Mouse (Mus musculus) frontal cortex, adult (tissue): ENCODE data around the gene Tshr.
"Not testable (repeated sequence)": the region's sequence is repeated elsewhere in the genome, so short reads cannot be mapped to it uniquely, and the experiment has no call there.

Experiments
- ATAC-seq: cut with Nextera tagmentation; 2 replicates; pipeline ENCODE4 v1.9.2; 2017; ENCODE audit warnings: mild to moderate bottlenecking, moderate library complexity, mixed read lengths; ENCODE audit not compliant: low TSS enrichment

Gene Tshr

DNA sequence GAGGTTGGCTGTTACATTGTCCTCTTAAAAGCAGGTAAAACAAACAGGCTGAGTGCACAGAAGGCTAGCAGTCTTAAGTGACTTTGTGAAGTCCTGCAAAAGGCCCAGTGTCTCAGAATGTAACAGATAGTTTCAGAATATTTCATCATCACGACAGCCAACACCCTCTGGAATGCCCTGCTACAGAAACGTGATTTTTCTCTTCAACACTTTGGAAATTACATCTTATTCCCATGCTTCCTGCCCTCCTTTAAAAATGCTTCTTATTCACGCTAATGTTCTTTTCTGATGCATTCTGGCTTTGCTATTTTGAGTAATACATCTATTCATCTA, 111.8 kb downstream of the Tshr start:
- ATAC-seq = no peak

- ATAC-seq = no peak
Measured at GRCm38 (mm10) chr12:91500475-91500874, 116.1 kb downstream of the Tshr start.

DNA sequence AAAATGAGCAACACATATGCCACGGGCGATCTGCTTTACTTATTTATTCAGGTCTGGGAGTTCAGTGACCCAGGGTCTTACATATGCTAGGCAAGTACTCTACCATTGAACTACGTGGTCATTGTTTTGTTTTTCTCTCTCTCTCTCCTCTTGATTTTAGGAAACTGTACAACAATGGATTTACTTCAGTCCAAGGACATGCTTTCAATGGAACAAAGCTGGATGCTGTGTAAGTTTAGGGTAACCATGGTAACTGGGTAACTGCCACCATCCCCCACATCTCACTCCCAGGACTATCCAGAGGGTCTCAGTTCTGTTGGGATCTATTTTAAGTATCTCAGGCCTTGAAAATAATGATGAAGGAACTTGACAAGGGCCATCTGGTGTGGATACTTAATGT, 127.4 kb downstream of the Tshr start:
- no peak for ATAC-seq

DNA sequence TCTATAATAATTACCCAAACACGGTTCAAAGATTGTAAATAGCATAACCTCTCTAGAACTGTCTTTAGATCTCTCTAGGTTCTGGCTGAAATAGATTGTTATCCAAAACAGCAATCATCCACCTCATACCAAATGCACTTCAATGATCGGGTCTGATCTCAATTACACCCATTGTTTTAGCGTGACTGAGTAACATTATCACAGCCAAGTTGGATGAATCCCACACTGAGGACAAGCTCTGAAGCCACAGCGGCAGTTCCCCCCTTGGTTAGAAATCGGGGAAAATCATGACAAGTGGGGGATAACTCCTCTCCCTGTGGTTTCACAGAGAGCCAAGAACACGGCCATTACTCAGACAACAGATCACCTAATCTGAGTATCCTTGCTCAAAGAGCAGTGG, 129.6 kb downstream of the Tshr start:
- peak; percentile 59 for ATAC-seq

GRCm38 (mm10) chr12:91517808-91518207, 133.4 kb downstream of the Tshr start:
- no peak for ATAC-seq

DNA sequence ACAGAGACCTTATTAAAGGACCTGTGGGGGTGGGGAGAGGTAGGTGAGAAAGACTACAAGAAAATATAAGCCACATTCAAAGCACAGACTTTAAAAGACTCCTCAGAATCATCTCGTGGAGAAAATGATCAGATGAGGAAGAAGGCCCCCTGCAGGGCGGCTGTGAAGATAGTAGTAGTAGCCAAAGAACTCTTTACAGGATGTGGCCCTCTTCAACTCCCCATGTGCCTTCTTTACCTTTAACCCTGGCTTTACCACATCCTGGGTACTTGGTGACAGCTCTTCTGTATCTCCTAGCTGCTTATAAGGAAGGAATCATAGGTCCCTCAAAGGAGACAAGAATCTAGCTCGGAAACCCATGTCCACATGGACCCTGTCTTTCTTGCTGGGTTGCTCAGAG, 139.3 kb downstream of the Tshr start:
- ATAC-seq = no peak

- ATAC-seq = no peak
Measured at GRCm38 (mm10) chr12:91534514-91534913, 150.2 kb downstream of the Tshr start.

DNA sequence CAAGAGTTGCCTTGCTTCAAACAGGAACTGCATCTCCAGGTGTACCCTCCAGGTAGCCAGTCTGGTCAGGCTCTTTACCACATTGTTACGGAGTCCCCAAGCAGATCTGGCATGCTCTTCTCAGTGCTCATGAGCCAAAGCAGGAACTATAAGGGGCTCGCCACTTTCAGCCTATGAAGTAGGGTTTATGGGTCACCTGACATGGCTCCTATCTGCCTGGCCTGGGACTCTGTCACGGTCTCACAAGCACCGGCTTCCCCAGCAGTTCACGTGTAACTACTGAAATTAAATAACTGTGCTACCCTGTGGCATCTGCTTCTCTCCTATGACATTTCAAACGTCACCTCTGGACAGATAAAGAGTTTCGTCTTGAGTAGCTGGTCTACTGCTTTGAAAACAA, 155.8 kb downstream of the Tshr start:
- no peak for ATAC-seq

GRCm38 (mm10) chr12:91549471-91549870, 165.1 kb downstream of the Tshr start:
- no peak for ATAC-seq

DNA sequence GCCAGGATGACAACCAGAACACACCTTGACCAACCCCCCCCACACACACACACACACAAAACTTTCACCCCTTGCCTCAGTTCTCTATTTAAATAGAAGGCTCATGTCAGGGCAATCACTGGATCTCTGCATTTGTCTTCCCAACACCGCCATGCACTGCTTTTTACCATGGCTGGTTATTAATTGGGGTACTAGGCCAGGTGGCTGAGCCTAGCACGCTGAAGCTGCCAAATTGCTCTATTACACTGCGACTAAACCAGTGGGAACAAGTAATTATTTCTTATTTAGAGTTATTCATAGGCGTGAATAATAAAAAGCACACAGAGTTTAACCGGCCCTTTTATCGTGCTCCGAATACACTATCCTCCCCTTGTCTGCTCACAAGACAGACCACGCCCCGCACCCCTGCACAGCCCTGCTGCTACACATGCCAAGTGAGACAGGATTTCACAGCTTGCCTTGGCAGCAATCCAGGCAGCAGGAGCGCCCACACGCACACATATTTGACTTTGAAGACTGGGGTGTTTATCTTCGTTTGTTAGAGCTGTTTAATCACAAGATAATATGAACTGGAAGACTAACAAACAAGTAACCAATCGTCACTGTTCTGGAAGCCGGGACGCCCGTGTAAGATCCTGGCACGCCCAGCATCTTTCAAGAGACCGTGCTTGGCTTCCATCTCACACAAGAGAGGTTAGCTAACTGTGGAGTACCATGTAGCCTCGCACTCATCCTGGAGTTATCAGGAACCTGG, 167.6 kb downstream of the Tshr start:
- ATAC-seq = peak; percentile 83

DNA sequence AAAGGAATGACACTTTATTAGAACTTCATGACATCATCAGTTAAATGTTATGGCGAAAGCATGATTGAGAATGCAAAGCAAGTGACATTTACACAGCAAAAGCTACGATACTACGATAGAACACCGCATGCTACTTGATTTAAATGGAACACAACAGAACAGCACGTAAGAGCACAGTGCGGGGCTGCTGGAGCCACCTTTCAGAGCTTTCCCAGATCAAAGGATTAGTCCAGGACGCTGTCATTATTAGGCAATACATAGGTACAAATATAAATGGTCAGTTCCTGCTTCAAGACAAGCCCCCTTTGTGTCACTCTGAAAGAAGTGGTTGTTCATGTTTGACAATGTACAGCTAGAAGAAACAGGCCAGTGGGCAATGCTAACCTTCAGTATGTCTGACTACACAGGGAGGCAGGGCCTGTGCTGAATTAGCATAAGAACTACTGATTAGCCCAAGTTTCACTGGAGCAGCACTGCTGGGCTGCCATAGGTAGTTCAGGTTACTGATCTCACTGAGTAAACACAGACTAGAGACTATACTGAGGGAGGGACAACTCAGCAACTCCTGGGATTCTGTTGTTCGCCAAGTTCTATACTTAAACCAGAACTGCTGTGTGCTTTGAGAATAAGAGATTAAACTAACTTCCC, 173.1 kb downstream of the Tshr start:
- not testable (repeated sequence) for ATAC-seq

DNA sequence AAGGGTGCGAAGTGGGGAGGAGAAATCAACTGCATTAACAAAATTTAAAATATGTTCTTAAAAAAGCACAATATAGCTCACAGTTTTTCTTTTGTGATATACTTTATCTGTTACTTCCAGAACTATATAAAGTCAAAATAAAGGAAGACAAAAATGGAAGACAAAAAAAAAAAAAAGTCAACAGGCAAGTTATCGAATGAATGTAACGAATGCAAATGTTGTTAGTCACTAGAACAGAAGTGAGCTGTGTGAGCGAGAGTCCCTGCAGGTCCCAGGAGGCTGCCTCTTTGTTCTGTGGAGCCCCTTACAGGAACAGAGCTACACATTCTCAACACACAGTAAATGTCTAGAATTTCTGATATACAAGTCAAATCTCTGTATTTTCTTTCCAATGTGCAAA, 173.8 kb downstream of the Tshr start:
- not testable (repeated sequence) for ATAC-seq

- no peak for ATAC-seq
Measured at GRCm38 (mm10) chr12:91567145-91567544, 182.8 kb downstream of the Tshr start.

DNA sequence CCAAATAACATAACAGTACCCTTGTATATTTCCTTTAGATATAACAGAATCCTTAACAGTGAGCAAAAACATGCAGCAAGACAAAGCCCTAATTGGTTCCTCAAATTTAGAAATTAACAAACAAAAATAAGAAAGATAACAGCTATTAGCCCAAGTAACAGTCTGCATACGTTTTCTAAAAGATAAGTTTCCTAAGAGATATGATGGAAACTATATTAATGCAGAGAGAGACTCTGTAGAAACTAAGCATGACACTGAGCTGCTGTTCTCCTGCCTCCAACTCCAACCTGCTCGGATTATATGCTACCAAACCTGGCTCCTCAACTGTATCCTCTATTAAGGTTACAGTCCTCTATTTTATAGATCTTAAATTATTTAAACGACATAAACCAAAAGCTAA, 184.9 kb downstream of the Tshr start:
- no peak for ATAC-seq

- ATAC-seq = no peak
Measured at GRCm38 (mm10) chr12:91571708-91572107, 187.3 kb downstream of the Tshr start.

DNA sequence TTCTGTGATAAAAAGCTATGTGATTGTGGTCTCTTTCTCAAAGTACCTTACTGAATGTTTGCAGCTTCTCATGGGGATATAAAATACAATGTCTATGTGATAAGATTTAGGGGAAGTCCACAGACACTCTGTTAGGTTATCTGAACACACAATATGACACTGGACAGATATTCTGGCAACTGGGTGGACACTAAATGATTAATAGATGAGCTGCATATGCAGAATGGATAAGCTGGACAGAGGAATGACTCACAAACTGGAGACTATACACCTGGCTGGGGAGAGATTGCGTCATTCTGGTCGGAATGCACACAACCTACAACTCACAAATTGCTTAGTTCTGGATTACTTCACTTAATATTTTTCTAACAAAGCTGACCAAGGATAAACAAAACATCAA, 195.3 kb downstream of the Tshr start:
- no peak for ATAC-seq

DNA sequence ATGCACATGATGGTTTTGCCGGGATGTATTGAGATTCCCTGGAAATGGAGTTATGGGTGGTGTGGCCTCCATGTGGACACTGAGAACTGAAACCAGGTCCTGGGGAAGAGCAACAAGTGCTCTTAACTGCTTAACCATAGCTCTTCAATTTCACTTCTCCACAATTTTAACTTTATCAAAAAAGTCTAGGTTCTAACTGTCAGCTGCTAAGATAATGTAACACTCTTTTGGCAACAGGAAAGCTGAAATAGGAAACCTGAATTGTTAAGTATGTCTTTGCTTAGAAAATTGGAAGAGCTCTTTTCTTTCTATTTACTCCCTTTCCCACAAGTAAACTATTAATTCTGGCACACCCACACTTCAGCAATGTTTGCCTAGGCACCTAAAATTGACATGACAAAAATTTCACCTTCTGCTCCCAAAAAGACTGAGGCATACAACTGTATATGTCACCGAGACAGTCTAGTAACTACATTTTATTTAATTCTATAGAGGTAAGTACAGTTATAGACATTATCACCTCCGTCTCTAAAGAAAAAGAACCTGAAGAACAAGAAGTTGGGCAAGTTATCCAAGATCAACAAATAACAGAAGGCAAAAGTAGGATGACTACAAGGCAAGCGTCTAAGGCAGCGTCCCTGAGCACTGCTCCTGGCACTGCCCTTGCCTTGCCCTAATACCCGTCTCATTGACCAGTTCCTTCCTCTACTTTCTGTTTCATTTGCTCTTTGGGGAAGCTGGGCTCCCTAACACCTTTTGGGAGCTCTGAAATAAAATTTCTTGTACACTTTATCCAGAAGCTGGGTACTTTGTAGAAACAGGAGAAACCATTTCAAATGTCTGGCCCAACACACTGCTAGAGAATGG, 197.1 kb downstream of the Tshr start:
- no peak for ATAC-seq

- no peak for ATAC-seq
Measured at GRCm38 (mm10) chr12:91582362-91583002, 198.1 kb downstream of the Tshr start.

- ATAC-seq = no peak
Measured at GRCm38 (mm10) chr12:91583409-91583808, 199.0 kb downstream of the Tshr start.

- ATAC-seq = no peak
Measured at GRCm38 (mm10) chr12:91585206-91585605, 200.8 kb downstream of the Tshr start.

GRCm38 (mm10) chr12:91585815-91586214, 201.5 kb downstream of the Tshr start:
- not testable (repeated sequence) for ATAC-seq

GRCm38 (mm10) chr12:91587077-91587476, 202.7 kb downstream of the Tshr start:
- ATAC-seq = no peak
